Mouse (Mus musculus) heart, embryonic 12.5 days (tissue): ENCODE results near the gene Myh7b. TPM values are rescaled to one million over a fixed set of nuclear protein-coding genes. Genes with fewer than 3 reads are reported as not detected.

Source experiments
- ATAC-seq: fragments of 200-750 bp; cut with Nextera tagmentation; 2 replicates; pipeline ENCODE4 v1.8.0; 2017; ENCODE audit warnings: moderate TSS enrichment, moderate library complexity; ENCODE audit not compliant: insufficient number of reproducible peaks, low FRiP score
- H3K27ac ChIP-seq: fragments of 300-500 bp; sonication (generic); 2 replicates; pipeline ENCODE4 v1.5.1; 2016; ENCODE audit warnings: mild to moderate bottlenecking, moderate library complexity; ENCODE audit not compliant: poor library complexity, severe bottlenecking
- H3K27me3 ChIP-seq: fragments of 300-500 bp; sonication (generic); replicated peaks from 2 replicates; pipeline ENCODE4 v1.6.1; 2016; ENCODE audit warnings: mild to moderate bottlenecking, moderate library complexity
- H3K36me3 ChIP-seq: fragments of 300-500 bp; sonication (generic); 2 replicates; pipeline ENCODE4 v1.6.1; 2016; ENCODE audit warnings: mild to moderate bottlenecking, moderate library complexity
- H3K4me1 ChIP-seq: fragments of 300-500 bp; sonication (generic); replicated peaks from 2 replicates; pipeline ENCODE4 v1.6.1; 2016; ENCODE audit warnings: mild to moderate bottlenecking
- H3K4me2 ChIP-seq: fragments of 300-500 bp; sonication (generic); 2 replicates; pipeline ENCODE4 v1.6.1; 2016; ENCODE audit warnings: mild to moderate bottlenecking, moderate library complexity
- H3K4me3 ChIP-seq: fragments of 300-500 bp; sonication (generic); 2 replicates; pipeline ENCODE4 v1.5.1; 2016; ENCODE audit warnings: mild to moderate bottlenecking
- H3K9ac ChIP-seq: fragments of 300-500 bp; sonication (generic); 2 replicates; pipeline ENCODE4 v1.6.1; 2016; ENCODE audit warnings: mild to moderate bottlenecking, moderate library complexity
- H3K9me3 ChIP-seq: fragments of 300-500 bp; sonication (generic); replicated peaks from 2 replicates; pipeline ENCODE4 v1.6.1; 2016; ENCODE audit warnings: mild to moderate bottlenecking, moderate library complexity
- WGBS: fragments of 180-500 bp; shearing (Covaris S2); methylation state at CpG from one replicate; pipeline ENCODE4 v1.1.7; 2016; 5-methylcytosine and 5-hydroxymethylcytosine counted together
- polyA plus RNA-seq: library from polyadenylated mRNA; unstranded; fragments of >200 nt; fragmentation: Nextera tagmentation; extraction: Ambion mirVana; gene quantifications from 2 replicates; pipeline ENCODE4 v1.2.1, GENCODE M21; 2016

Gene Myh7b
- 22.1 and 24.4 TPM in 2 replicates for polyA plus RNA-seq

DNA sequence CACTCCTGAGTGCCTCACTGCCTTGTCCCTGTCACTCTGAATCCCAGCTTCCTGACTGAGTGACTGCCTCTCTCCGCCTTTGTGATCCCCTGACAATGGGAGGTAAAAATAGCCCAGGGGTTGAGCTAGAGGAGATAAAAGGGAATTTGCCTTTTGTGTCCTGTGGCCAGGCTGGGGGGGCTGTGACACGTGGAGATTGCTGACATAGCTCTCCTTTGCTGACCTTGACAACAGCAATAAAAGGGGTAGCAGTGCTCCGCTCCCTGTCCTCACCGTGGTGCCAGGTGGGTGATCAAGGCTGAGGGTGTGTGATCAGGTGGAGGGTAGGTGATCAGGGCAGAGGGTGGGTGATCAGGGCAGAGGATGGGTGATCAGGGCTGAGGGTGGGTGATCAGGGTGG is at the start of gene Myh7b:
Gene Myh7b, plus strand, starts transcription at position 235 of the 400 bp plus-strand sequence.
- peak; percentile 40; the same call in 1 of the 2 replicates for ATAC-seq
- peak within 1 kb of the TSS; percentile 90 for H3K4me2 ChIP-seq
- H3K4me3 ChIP-seq, result peak within 1 kb of the TSS; percentile 46

DNA sequence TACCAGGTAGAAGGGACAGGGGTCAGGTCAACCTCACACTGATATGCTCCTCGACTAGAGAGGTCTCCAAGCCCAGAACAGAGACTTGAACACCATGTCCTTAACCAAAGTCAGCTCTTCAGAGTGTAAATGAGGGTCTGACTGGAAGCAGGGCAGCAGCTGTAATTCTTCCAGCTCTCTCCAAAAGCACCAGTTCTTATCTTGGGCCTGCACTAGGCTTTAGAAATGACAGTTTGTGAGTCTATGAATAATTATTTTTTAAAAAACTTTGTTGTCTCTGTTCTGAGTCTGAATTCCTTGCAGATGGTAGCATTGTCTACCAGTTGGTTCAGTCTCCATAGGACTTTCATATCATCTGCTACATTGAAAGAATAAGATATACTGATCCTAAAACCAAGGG is 48.8 kb upstream of the Myh7b start:
- no peaks in the 10 kb centered on the region for H3K4me1 ChIP-seq
- WGBS, result 50% methylated on average over 1 of the region's 1 CpGs
- no peak overlapping the region for H3K4me2 ChIP-seq
- H3K4me3 ChIP-seq, result no peak overlapping the region
- no peak overlapping the region for H3K27ac ChIP-seq
- peaks cover 40% of the 10 kb centered on the region for H3K36me3 ChIP-seq
- no peak for ATAC-seq
- no peak overlapping the region for H3K9ac ChIP-seq
- H3K27me3 ChIP-seq, result no peaks in the 10 kb centered on the region
- no peaks in the 10 kb centered on the region for H3K9me3 ChIP-seq

More for the DNA sequence above, at the start of gene Myh7b:
- peak within 1 kb of the TSS; percentile 86 for H3K27ac ChIP-seq
- H3K27me3 ChIP-seq, result no peaks in the 10 kb centered on the region
- peaks cover 43% of the 10 kb centered on the region for H3K4me1 ChIP-seq
- H3K9me3 ChIP-seq, result no peaks in the 10 kb centered on the region
- H3K9ac ChIP-seq, result peak within 1 kb of the TSS; percentile 65
- H3K36me3 ChIP-seq, result peaks cover 17% of the 10 kb centered on the region
- 28% methylated on average over 4 of the region's 4 CpGs for WGBS

DNA sequence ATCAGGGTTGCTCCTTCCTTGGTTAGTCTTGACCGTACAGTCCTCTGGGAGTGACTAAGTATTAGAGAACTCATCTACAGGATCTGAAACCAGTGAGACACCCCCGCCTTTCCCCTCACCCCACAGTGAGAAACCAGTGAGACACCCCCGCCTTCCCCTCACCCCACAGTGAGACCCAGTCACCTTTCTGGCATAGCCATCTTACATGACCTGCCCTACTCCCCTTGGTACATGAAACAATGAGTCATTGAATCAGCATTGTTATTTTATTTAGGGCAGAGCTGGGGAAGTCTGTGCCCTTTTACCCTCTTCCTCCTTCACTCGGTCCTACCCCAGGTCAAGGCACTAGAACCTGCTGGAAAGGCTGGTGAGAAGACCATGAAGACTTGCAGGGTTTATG is 48.1 kb upstream of the Myh7b start:
- Histone ChIP-seq H3K9ac (no peak overlapping the region), H3K9me3 (no peaks in the 10 kb centered on the region), H3K27ac (no peak overlapping the region), H3K27me3 (no peaks in the 10 kb centered on the region), H3K4me1 (no peaks in the 10 kb centered on the region), H3K4me3 (no peak overlapping the region), H3K36me3 (peaks cover 44% of the 10 kb centered on the region), H3K4me2 (no peak overlapping the region)
- no peak for ATAC-seq
- 80% methylated on average over 4 of the region's 4 CpGs for WGBS

DNA sequence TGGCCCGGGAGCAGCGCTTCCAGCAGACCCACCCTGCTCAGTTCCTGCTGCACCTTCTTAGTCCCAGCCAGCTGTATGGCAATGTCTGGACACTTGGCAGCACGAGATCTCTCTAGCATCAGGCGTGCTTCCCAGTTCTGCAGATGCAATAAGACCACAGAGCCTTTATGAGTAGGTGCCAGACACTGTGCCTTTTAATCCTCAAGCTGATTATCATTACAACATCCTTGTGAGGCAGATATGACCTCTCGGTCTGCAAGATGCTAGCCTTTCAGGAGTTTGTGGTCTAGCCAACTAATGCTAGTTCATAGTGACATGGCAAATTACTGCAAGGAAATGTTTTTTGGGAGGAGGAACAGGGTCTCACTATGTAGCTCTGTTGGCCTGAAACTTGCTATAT is 43.3 kb upstream of the Myh7b start:
- Histone ChIP-seq H3K27me3 (no peaks in the 10 kb centered on the region), H3K36me3 (peaks cover 38% of the 10 kb centered on the region), H3K27ac (no peak overlapping the region), H3K9ac (no peak overlapping the region), H3K9me3 (no peaks in the 10 kb centered on the region), H3K4me1 (no peaks in the 10 kb centered on the region), H3K4me3 (no peak overlapping the region), H3K4me2 (no peak overlapping the region)
- ATAC-seq, result no peak
- 80% methylated on average over 5 of the region's 5 CpGs for WGBS

DNA sequence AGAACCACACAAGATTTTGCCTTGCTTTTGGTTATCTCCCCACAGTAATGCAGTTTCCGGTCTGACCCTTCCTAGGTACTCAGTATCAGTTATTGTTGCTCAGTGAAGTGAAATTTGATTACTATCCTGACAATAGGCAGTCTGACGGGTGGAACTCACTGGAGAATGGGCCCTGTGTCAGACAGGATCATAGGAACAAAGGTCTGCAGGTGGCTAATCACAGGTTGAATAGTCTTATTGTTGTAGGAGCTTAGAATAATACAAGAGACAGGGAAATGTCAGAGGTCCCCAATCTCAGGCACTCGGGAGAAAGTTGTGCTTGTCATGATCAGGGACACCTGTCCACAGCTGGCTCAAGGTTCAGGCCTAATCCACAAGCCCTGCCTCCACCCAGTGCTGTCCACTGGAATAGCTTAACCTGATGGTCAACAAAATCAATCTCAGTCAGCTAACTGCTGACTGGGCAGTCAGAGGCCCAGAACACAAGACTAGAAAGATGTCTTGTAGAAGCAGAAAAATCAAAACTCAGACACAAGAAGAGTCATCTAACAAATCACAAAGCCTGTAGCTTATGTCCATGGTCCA is 41.7 kb upstream of the Myh7b start:
- Histone ChIP-seq H3K4me2 (no peak overlapping the region), H3K27ac (no peak overlapping the region), H3K4me3 (no peak overlapping the region), H3K4me1 (no peaks in the 10 kb centered on the region), H3K9ac (peak overlapping the region; percentile 1; the same call in 1 of the 2 replicates), H3K9me3 (no peaks in the 10 kb centered on the region), H3K27me3 (no peaks in the 10 kb centered on the region), H3K36me3 (peaks cover 31% of the 10 kb centered on the region)
- WGBS, result 60% methylated on average over 3 of the region's 3 CpGs
- ATAC-seq, result no peak

DNA sequence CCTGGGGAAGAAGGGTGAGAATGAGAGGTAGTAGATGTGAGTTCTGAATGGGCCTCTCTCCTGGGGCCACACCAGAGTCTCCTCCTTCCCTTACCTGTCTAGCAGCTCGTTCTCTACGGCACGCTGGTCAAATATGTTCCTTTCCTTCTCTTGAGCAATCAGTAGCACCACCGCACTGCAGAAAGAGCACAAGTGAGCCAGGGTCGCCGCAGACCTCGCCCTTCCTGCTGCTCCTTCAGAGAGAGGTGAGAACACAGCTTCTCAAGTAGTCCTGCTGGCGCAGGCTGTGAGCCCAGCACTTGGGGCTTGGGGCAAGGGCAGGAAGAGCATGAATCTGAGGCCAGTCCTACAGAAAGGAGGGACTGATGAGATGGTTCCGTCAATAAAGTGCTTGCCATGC is 38.0 kb upstream of the Myh7b start:
- Histone ChIP-seq H3K4me3 (no peak overlapping the region), H3K27ac (no peak overlapping the region), H3K36me3 (peaks cover 21% of the 10 kb centered on the region), H3K27me3 (no peaks in the 10 kb centered on the region), H3K9me3 (no peaks in the 10 kb centered on the region), H3K4me1 (no peaks in the 10 kb centered on the region), H3K9ac (no peak overlapping the region), H3K4me2 (no peak overlapping the region)
- no peak for ATAC-seq
- WGBS, result 79% methylated on average over 9 of the region's 9 CpGs

DNA sequence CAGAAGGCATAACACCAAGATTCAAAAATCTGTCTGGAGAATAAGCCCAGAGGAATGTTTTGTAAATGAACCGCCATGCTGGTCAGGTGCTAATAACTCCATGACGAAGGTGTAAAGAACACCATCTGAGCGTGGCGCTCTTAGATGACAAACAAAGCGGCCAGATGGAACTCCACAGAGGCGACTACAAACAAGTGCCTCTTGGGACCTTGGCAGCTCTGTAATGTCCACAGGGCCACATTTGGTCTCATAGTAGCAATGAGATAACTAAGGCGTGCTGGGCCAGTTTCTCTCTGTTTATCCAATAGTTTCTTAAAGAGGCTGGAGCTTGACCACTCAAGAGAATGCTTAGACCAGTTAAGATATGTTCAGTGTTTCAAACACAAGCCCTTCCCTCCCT is 37.0 kb upstream of the Myh7b start:
- Histone ChIP-seq H3K9me3 (no peaks in the 10 kb centered on the region), H3K36me3 (peaks cover 21% of the 10 kb centered on the region), H3K9ac (no peak overlapping the region), H3K4me1 (no peaks in the 10 kb centered on the region), H3K4me3 (no peak overlapping the region), H3K4me2 (no peak overlapping the region), H3K27me3 (no peaks in the 10 kb centered on the region), H3K27ac (no peak overlapping the region)
- no peak for ATAC-seq
- WGBS, result 88% methylated on average over 7 of the region's 7 CpGs

DNA sequence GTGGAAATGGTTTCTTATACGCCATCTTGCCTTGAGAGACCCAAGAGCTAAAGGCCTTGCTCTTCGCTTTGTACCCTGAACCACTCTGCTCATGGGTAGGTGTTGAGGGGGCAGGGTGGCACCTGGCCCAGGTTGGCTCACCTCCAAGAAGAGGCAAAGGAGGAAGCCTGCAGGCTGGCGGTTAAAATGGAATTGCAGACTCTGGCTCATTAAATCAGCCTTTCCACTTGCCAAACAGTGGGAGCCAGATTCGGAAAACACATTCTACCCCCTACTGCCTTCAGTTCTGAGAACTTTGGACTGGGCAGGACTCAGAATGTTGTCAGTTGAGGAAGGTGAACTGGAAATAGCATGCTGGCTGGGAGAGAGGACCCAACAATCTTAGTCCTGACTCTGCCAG is 36.3 kb upstream of the Myh7b start:
- ATAC-seq, result no peak
- WGBS, result 92% methylated on average over 4 of the region's 4 CpGs
- H3K27ac ChIP-seq, result no peak overlapping the region
- H3K9ac ChIP-seq, result no peak overlapping the region
- no peaks in the 10 kb centered on the region for H3K27me3 ChIP-seq
- H3K4me2 ChIP-seq, result no peak overlapping the region
- no peaks in the 10 kb centered on the region for H3K4me1 ChIP-seq
- H3K9me3 ChIP-seq, result no peaks in the 10 kb centered on the region
- no peak overlapping the region for H3K4me3 ChIP-seq
- H3K36me3 ChIP-seq, result peaks cover 25% of the 10 kb centered on the region

DNA sequence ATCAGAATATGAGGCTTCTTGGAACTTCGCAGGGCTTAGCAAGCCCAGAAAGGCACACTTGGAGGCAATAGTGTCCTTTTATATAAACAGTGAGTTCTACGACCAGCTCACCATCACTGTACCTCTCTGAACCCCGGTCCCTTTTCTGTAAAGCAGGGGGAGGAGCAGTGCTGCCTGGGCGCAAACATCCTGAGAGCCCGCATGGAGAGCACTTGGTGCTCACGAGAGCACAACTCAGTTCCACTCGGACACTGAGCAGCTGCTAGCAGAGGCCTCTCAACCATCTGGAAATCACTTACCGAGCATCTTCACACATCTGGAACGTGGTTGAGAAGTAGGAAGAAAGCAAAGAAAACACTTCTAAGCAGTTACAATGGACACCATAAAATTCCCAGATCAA is 34.4 kb upstream of the Myh7b start:
- H3K36me3 ChIP-seq, result peaks cover 25% of the 10 kb centered on the region
- no peak overlapping the region for H3K27ac ChIP-seq
- no peaks in the 10 kb centered on the region for H3K9me3 ChIP-seq
- H3K4me2 ChIP-seq, result no peak overlapping the region
- no peak overlapping the region for H3K4me3 ChIP-seq
- no peak for ATAC-seq
- no peaks in the 10 kb centered on the region for H3K27me3 ChIP-seq
- H3K9ac ChIP-seq, result no peak overlapping the region
- WGBS, result 83% methylated on average over 9 of the region's 9 CpGs
- no peaks in the 10 kb centered on the region for H3K4me1 ChIP-seq

DNA sequence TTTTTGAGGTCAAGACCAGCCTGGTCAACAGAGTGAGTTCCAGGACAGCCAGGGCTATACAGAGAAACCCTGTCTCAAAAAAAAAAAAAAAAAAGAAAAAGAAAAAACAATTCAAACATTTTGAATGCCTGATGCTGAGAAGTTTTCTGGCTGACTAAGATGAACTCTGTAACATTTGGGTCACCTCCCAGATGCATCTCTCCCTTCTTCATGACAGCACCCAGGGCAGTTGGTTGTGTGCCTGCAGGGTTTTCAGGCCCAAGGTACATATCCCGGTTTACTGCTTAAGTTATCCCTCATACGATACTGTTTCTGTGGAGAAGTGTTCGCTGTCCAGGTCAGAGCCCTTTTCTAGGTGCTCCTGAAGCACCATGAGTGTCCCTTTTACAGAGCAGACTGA is 30.7 kb upstream of the Myh7b start:
- Histone ChIP-seq H3K27ac (no peak overlapping the region), H3K4me1 (no peaks in the 10 kb centered on the region), H3K9ac (no peak overlapping the region), H3K4me3 (no peak overlapping the region), H3K4me2 (no peak overlapping the region), H3K9me3 (no peaks in the 10 kb centered on the region), H3K36me3 (peaks cover 17% of the 10 kb centered on the region), H3K27me3 (no peaks in the 10 kb centered on the region)
- ATAC-seq, result no peak
- 89% methylated on average over 3 of the region's 3 CpGs for WGBS

DNA sequence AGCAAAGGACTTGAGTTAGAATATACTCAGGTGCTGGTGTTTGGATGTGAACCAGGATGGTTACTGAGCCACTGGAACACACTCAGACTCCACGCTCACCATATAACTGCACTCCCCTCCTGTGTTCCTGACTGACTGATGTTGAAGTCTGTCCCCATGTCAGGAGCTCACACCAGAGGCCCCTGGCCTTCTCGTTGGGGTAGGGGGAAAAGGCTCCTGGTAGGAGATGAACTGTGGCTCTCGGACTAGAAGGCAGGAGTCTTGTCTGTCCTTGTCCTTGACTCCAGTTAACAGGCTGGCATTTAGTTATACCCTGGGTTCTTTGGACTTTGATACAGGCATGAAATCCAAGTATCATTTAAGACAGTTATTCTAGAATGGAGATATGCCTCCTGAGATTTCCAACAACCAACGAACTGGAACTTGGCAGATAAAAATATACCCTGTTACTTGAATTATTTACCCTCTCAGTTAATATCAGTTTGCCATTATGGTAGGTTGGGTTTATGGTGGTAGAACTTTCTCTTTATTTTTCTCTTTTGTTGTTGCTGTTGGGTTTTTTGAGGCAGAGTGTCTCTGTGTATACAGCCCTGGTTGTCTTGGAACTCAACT is 28.5 kb upstream of the Myh7b start:
- H3K4me3 ChIP-seq, result no peak overlapping the region
- no peak for ATAC-seq

DNA sequence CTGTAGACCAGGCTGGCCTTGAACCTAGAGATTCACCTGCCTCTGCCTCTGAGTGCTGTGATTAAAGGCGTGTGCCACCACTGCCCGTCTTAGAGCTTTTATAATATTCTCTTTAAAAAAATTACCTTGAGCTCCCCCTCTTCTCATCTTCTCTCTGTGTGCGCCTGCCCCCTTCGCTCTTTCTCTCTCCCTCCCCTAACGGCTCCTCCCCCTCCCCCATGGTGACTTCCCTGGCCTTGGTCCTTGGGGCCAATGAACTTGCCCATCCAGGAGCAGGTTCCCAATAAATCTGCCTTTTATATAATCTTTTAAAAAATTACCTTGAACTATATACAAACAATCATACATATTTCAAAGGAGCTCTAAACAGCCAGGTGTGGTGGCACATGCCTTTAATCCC is 28.0 kb upstream of the Myh7b start:
- WGBS, result 72% methylated on average over 5 of the region's 5 CpGs
- H3K4me3 ChIP-seq, result no peak overlapping the region
- no peak for ATAC-seq
- peaks cover 4% of the 10 kb centered on the region; the same call in 1 of the 2 replicates for H3K36me3 ChIP-seq
- H3K27me3 ChIP-seq, result no peaks in the 10 kb centered on the region
- H3K4me2 ChIP-seq, result no peak overlapping the region
- H3K27ac ChIP-seq, result no peak overlapping the region
- no peak overlapping the region for H3K9ac ChIP-seq
- no peaks in the 10 kb centered on the region for H3K9me3 ChIP-seq
- H3K4me1 ChIP-seq, result no peaks in the 10 kb centered on the region

More for the DNA sequence above, 28.5 kb upstream of the Myh7b start:
- Histone ChIP-seq H3K36me3 (peaks cover 5% of the 10 kb centered on the region; the same call in 1 of the 2 replicates), H3K4me1 (no peaks in the 10 kb centered on the region), H3K9ac (no peak overlapping the region), H3K4me2 (no peak overlapping the region), H3K9me3 (no peaks in the 10 kb centered on the region), H3K27me3 (no peaks in the 10 kb centered on the region), H3K27ac (no peak overlapping the region)
- WGBS, result 66% methylated on average over 4 of the region's 4 CpGs
